Mouse (Mus musculus): Measurements from ENCODE around the gene Iqsec1. TPM values are rescaled to one million over a fixed set of nuclear protein-coding genes. Genes with fewer than 3 reads are reported as not detected.
A peak's percentile ranks its signal among the peaks of the same experiment; 100 is the strongest.

Iqsec1 gene
- polyA plus RNA-seq, 1 experiment from 2014 or later, result 16.1 TPM

- H3K9me3 ChIP-seq (ENCODE audit: control insufficient read depth, low read length), result no peaks in the 10 kb centered on the region
These were observed 18.7 kb upstream of the Iqsec1 start for GRCm38 (mm10) chr6:91007207-91007606.

GRCm38 (mm10) chr6:91004157-91004556 is 15.7 kb upstream of the Iqsec1 start:
- WGBS, result 90% methylated on average over 2 of the region's 2 CpGs
- Histone ChIP-seq H3K27ac (ENCODE audit: low read depth, low read length) (no peak overlapping the region), H3K9me3 (ENCODE audit: control insufficient read depth, low read length) (no peaks in the 10 kb centered on the region), H3K4me2 (replicated peaks; ENCODE audit: low read depth, low read length) (no peak overlapping the region), H3K27me3 (ENCODE audit: control insufficient read depth, insufficient read depth, low read length) (0 out of 2 replicates have a peak, but pooled peaks cover 3% of the 10 kb centered on the region), H3K4me3 (ENCODE audit: low read length) (no peak overlapping the region), H3K36me3 (ENCODE audit: control insufficient read depth, insufficient read depth, low read length) (no peaks in the 10 kb centered on the region), H3K4me1 (ENCODE audit: control insufficient read depth, insufficient read depth, low read length) (no peaks in the 10 kb centered on the region), H3K9ac (ENCODE audit: low read depth, low read length) (no peak overlapping the region)
- ATAC-seq (ENCODE audit: low FRiP score, low TSS enrichment), result no peak

More at GRCm38 (mm10) chr6:91007207-91007606, 18.7 kb upstream of the Iqsec1 start:
- Histone ChIP-seq H3K27me3 (ENCODE audit: control insufficient read depth, insufficient read depth, low read length) (no peaks in the 10 kb centered on the region), H3K36me3 (ENCODE audit: control insufficient read depth, insufficient read depth, low read length) (no peaks in the 10 kb centered on the region), H3K9ac (ENCODE audit: low read depth, low read length) (no peak overlapping the region), H3K27ac (ENCODE audit: low read depth, low read length) (no peak overlapping the region), H3K4me1 (ENCODE audit: control insufficient read depth, insufficient read depth, low read length) (no peaks in the 10 kb centered on the region), H3K4me2 (replicated peaks; ENCODE audit: low read depth, low read length) (no peak overlapping the region), H3K4me3 (ENCODE audit: low read length) (no peak overlapping the region)
- no peak for ATAC-seq (ENCODE audit: low FRiP score, low TSS enrichment)
- WGBS, result 70% methylated on average over 2 of the region's 2 CpGs

- Histone ChIP-seq H3K4me1 (ENCODE audit: control insufficient read depth, insufficient read depth, low read length) (no peaks in the 10 kb centered on the region), H3K27ac (ENCODE audit: low read depth, low read length) (no peak overlapping the region), H3K4me3 (ENCODE audit: low read length) (no peak overlapping the region), H3K27me3 (ENCODE audit: control insufficient read depth, insufficient read depth, low read length) (0 out of 2 replicates have a peak, but pooled peaks cover 3% of the 10 kb centered on the region), H3K9ac (ENCODE audit: low read depth, low read length) (no peak overlapping the region), H3K4me2 (replicated peaks; ENCODE audit: low read depth, low read length) (no peak overlapping the region), H3K9me3 (ENCODE audit: control insufficient read depth, low read length) (no peaks in the 10 kb centered on the region), H3K36me3 (ENCODE audit: control insufficient read depth, insufficient read depth, low read length) (no peaks in the 10 kb centered on the region)
- WGBS, result 38% methylated on average over 3 of the region's 3 CpGs
- ATAC-seq (ENCODE audit: low FRiP score, low TSS enrichment), result peak; percentile 16; the same call in 1 of the 2 replicates
These were observed 15.0 kb upstream of the Iqsec1 start for GRCm38 (mm10) chr6:91003310-91003995.

- WGBS, result 49% methylated on average over 7 of the region's 7 CpGs
- ATAC-seq (ENCODE audit: low FRiP score, low TSS enrichment), result no peak
- no peak overlapping the region for H3K27ac ChIP-seq (ENCODE audit: low read depth, low read length)
These were observed 13.1 kb upstream of the Iqsec1 start for GRCm38 (mm10) chr6:91001566-91001965.

GRCm38 (mm10) chr6:91000819-91001525 is 12.5 kb upstream of the Iqsec1 start:
- Histone ChIP-seq H3K4me2 (replicated peaks; ENCODE audit: low read depth, low read length) (peak overlapping the region; percentile 12; the same call in 1 of the 2 replicates), H3K4me3 (ENCODE audit: low read length) (no peak overlapping the region), H3K9me3 (ENCODE audit: control insufficient read depth, low read length) (no peaks in the 10 kb centered on the region), H3K36me3 (ENCODE audit: control insufficient read depth, insufficient read depth, low read length) (no peaks in the 10 kb centered on the region), H3K4me1 (ENCODE audit: control insufficient read depth, insufficient read depth, low read length) (no peaks in the 10 kb centered on the region), H3K27ac (ENCODE audit: low read depth, low read length) (no peak overlapping the region), H3K9ac (ENCODE audit: low read depth, low read length) (no peak overlapping the region), H3K27me3 (ENCODE audit: control insufficient read depth, insufficient read depth, low read length) (0 out of 2 replicates have a peak, but pooled peaks cover 3% of the 10 kb centered on the region)
- no peak for ATAC-seq (ENCODE audit: low FRiP score, low TSS enrichment)
- 8% methylated on average over 15 of the region's 15 CpGs for WGBS

More at GRCm38 (mm10) chr6:91001566-91001965, 13.1 kb upstream of the Iqsec1 start:
- H3K4me2 ChIP-seq (replicated peaks; ENCODE audit: low read depth, low read length), result no peak overlapping the region
- H3K9me3 ChIP-seq (ENCODE audit: control insufficient read depth, low read length), result no peaks in the 10 kb centered on the region
- H3K4me3 ChIP-seq (ENCODE audit: low read length), result no peak overlapping the region
- H3K9ac ChIP-seq (ENCODE audit: low read depth, low read length), result no peak overlapping the region; the same call in 1 of the 2 replicates
- no peaks in the 10 kb centered on the region for H3K36me3 ChIP-seq (ENCODE audit: control insufficient read depth, insufficient read depth, low read length)
- no peaks in the 10 kb centered on the region for H3K4me1 ChIP-seq (ENCODE audit: control insufficient read depth, insufficient read depth, low read length)
- 0 out of 2 replicates have a peak, but pooled peaks cover 3% of the 10 kb centered on the region for H3K27me3 ChIP-seq (ENCODE audit: control insufficient read depth, insufficient read depth, low read length)

DNA sequence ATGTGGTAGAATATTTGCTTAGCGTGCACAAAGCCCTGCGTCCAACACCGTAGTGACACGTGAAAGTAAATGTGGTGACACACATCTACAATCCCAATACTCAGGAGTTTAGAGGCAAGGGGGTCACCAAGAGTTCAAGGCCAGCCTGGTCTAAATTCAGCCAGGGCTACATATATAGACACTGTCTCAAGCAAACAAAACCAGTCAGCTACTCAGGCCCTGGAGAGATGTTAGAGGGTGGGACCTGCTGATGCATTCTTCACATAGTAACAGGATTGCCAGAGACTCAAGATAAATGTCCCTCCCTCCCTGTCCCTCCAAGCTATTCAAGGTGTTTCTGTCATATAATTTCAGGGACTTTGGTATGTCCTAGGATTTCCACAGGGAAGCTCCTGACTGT is 10.7 kb upstream of the Iqsec1 start:
- Histone ChIP-seq H3K36me3 (ENCODE audit: control insufficient read depth, insufficient read depth, low read length) (no peaks in the 10 kb centered on the region), H3K27me3 (ENCODE audit: control insufficient read depth, insufficient read depth, low read length) (0 out of 2 replicates have a peak, but pooled peaks cover 3% of the 10 kb centered on the region), H3K27ac (ENCODE audit: low read depth, low read length) (no peak overlapping the region), H3K9ac (ENCODE audit: low read depth, low read length) (no peak overlapping the region), H3K4me1 (ENCODE audit: control insufficient read depth, insufficient read depth, low read length) (no peaks in the 10 kb centered on the region), H3K4me3 (ENCODE audit: low read length) (no peak overlapping the region), H3K4me2 (replicated peaks; ENCODE audit: low read depth, low read length) (no peak overlapping the region), H3K9me3 (ENCODE audit: control insufficient read depth, low read length) (no peaks in the 10 kb centered on the region)
- no peak for ATAC-seq (ENCODE audit: low FRiP score, low TSS enrichment)
- 93% methylated on average over 4 of the region's 4 CpGs for WGBS

- H3K27me3 ChIP-seq (ENCODE audit: control insufficient read depth, insufficient read depth, low read length), result 0 out of 2 replicates have a peak, but pooled peaks cover 3% of the 10 kb centered on the region
- no peak overlapping the region for H3K4me3 ChIP-seq (ENCODE audit: low read length)
- no peak overlapping the region for H3K4me2 ChIP-seq (replicated peaks; ENCODE audit: low read depth, low read length)
- H3K4me1 ChIP-seq (ENCODE audit: control insufficient read depth, insufficient read depth, low read length), result no peaks in the 10 kb centered on the region
- H3K9me3 ChIP-seq (ENCODE audit: control insufficient read depth, low read length), result peaks cover 6% of the 10 kb centered on the region
- no peaks in the 10 kb centered on the region for H3K36me3 ChIP-seq (ENCODE audit: control insufficient read depth, insufficient read depth, low read length)
- H3K27ac ChIP-seq (ENCODE audit: low read depth, low read length), result no peak overlapping the region
- no peak for ATAC-seq (ENCODE audit: low FRiP score, low TSS enrichment)
- WGBS, result 96% methylated on average over 3 of the region's 3 CpGs
- H3K9ac ChIP-seq (ENCODE audit: low read depth, low read length), result no peak overlapping the region
These were observed 8.5 kb upstream of the Iqsec1 start for GRCm38 (mm10) chr6:90997025-90997424.

- Histone ChIP-seq H3K4me1 (ENCODE audit: control insufficient read depth, insufficient read depth, low read length) (no peaks in the 10 kb centered on the region), H3K9me3 (ENCODE audit: control insufficient read depth, low read length) (peaks cover 6% of the 10 kb centered on the region), H3K4me2 (replicated peaks; ENCODE audit: low read depth, low read length) (no peak overlapping the region), H3K27ac (ENCODE audit: low read depth, low read length) (no peak overlapping the region), H3K4me3 (ENCODE audit: low read length) (no peak overlapping the region), H3K36me3 (ENCODE audit: control insufficient read depth, insufficient read depth, low read length) (no peaks in the 10 kb centered on the region), H3K27me3 (ENCODE audit: control insufficient read depth, insufficient read depth, low read length) (0 out of 2 replicates have a peak, but pooled peaks cover 3% of the 10 kb centered on the region), H3K9ac (ENCODE audit: low read depth, low read length) (no peak overlapping the region)
- 90% methylated on average over 2 of the region's 2 CpGs for WGBS
- no peak for ATAC-seq (ENCODE audit: low FRiP score, low TSS enrichment)
These were observed 7.7 kb upstream of the Iqsec1 start for GRCm38 (mm10) chr6:90996181-90996580.

GRCm38 (mm10) chr6:90988299-90988625 is 223 bp downstream of the Iqsec1 start:
- Histone ChIP-seq H3K4me1 (ENCODE audit: control insufficient read depth, insufficient read depth, low read length) (no peaks in the 10 kb centered on the region), H3K4me3 (ENCODE audit: low read length) (peak overlapping the region; percentile 53), H3K9me3 (ENCODE audit: control insufficient read depth, low read length) (peaks cover 10% of the 10 kb centered on the region), H3K4me2 (replicated peaks; ENCODE audit: low read depth, low read length) (peak overlapping the region; percentile 99), H3K27ac (ENCODE audit: low read depth, low read length) (no peak overlapping the region), H3K9ac (ENCODE audit: low read depth, low read length) (peak overlapping the region; percentile 68), H3K36me3 (ENCODE audit: control insufficient read depth, insufficient read depth, low read length) (no peaks in the 10 kb centered on the region), H3K27me3 (ENCODE audit: control insufficient read depth, insufficient read depth, low read length) (peaks cover 7% of the 10 kb centered on the region)
- peak; percentile 18 for ATAC-seq (ENCODE audit: low FRiP score, low TSS enrichment)
- 2% methylated on average over 17 of the region's 59 CpGs for WGBS

Measured in kidney, embryonic 14.5 days (tissue).